Mouse (Mus musculus) cerebellum, adult 9-10 months (tissue): ENCODE measurements at regions not wholly inside any gene's neighbourhood (a gene's known extent, or its start where the extent isn't known, plus 50 kb on each side); places are given as distances from the start of the nearest gene placed in this dataset.

Experiments
- DNase-seq: peaks from one replicate; pipeline ENCODE4 v3.0.0; 2022

GRCm38 (mm10) chr17:15977374-15978031 is 146.7 kb upstream of the Rgmb start:
- DNase-seq: no peak

- no peak for DNase-seq
Measured at GRCm38 (mm10) chr17:15971351-15971685, 140.5 kb upstream of the Rgmb start.

DNA sequence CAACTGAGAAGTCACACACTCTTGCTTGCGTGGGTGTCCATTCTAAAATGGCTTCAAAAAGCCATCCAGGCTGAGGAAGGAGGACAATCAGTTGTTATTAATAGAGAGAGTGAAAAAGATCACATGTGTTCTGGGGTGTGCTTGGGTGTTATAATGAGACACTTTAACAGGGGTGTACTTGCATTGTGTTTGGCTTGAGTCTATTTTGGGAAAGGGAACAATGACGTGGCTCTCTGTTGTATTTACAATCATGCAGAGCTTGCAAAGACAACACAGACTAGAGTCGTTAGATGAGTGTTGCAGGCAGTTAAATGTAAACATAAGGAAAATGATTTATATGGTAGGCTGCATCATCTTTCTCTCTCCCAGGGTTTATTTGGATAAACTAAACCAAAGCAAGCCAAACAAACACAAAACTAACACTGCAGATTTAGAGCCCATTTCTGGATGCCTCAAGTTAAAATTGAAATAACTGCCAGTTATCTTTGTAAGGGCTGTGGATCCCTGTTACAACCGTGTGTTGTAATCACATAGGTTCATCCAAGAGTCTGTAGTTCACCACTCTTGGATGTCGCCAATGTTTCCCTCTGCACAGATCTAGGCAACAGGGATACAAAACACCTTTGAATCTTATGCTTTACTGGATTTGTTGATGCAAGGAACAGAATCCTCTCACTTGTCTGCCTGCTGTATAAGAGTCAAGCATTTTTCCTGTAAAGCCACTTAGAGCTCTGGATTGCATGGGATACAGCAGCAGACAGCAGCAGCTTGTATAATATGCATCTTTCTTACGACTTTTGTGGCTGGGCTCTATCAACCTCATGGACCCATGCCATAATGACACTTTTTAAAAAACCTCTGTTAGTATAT is 139.9 kb upstream of the Rgmb start:
- no peak for DNase-seq

DNA sequence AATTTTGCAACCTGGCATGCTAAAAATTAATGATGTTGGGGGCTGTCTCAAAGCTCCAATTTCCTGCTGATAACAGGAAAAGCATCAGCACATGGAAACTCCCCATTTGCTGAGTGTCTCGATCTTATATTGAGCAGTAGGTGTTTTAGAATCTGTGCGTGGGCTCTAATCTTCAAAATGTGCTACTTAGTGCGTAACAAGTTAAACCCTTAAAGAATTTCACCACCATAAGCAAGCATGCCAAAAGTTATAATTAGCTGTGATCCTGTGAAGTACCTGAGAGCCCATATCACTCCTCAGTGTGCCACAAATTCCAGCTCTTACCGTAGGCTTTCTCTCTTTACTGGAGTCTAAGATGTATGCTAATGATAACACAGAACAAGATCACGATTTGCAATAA is 137.5 kb upstream of the Rgmb start:
- no peak for DNase-seq

DNA sequence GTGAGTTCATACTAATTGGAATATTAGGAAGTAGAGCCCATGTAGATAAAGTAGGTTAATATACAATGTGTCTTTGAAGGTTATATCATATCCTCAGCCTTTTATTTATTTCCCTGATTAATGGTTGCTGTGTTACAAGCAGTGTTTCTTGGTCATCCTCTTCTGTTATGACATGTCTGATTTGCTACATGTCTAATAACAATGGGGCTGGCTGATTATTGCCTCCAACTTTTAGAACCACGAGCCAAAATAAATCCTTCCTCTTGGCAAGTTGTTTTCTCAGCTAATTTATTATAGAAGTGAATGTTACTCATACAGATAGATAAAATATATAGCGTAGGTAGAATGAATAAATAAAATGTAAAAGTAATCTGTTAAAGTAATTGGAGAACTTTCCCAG is 124.8 kb upstream of the Rgmb start:
- DNase-seq: no peak

- DNase-seq: no peak
Measured at GRCm38 (mm10) chr17:15951641-15952040, 120.8 kb upstream of the Rgmb start.

DNA sequence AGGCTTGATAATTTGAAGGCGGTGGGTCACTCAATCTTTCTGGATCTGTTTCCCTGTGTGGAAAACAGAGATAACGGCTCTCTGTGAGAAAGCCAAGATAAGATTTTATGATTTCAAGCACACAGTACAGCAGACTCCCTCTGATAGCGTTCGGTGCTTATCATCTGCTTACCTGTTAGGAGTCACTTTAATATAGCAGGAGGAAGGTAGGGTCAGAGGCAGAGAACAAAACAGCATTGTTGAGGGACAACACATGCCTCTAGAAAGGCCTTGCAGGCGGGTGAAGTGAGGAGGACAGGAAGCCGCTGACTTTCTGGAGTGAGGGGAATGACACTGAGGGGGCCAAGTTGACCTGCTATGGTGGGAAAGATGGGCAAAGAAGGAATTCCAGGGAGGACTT is 118.9 kb upstream of the Rgmb start:
- no peak for DNase-seq

DNA sequence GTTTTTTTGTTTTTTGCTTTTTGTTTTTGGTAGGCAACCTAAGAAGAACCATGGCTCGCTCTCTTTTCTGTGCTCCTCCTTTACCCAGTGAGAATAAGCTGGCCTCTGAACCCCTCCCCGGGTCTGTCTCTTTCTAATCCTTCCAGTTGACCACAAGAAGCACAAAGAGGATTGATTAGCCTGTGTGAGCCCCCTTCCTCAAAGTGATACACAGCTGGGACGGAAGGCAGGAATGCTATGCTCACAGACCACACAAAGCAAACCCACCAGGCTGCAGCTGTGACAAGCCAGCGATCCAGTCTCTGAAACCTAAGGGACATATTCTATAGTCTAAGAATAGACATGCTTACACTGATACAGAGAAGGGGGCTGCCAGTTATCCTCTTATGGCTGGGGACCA is 111.5 kb upstream of the Rgmb start:
- DNase-seq: no peak

DNA sequence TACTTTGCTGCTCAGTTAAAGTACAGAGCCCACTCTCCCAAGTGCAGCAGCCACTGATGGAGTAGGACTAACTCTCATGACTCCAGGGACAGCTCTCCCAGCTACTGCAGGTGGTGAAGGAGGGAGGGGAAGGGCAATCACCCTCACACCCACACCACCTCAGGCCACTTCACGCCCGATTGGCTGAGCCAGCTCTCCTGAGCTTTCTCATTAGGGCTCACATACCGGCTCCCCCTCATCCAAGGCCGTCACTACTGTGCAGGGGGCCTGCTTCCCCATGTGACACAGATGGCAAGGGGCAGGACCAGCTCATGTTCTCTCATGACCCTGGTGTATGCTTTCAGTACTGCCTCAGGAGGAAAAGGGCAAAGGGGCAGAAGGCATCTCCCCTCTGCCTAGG is 87.8 kb upstream of the Rgmb start:
- DNase-seq: no peak

- no peak for DNase-seq
Measured at GRCm38 (mm10) chr17:15898689-15899419, 68.0 kb upstream of the Rgmb start.

DNA sequence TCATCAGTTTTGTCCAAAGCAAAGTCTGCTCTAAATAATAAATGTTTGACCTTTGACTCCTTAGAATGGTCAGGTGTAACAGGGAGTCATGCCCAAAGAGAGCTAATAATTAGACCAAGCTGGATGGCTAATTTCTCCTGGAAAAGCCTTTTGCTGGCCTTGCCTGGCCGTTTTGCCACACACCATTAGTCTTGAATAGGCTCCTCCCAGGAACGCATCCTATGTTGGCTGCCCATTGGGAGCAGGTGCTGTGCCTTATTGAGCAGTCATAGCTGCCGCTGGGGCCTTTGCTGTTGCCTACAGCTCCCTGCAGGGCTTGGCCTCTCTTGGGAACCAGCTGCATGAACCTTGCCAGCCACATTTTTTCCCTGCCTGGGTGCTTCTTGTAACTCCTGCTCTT is 65.1 kb upstream of the Rgmb start:
- DNase-seq: no peak

DNA sequence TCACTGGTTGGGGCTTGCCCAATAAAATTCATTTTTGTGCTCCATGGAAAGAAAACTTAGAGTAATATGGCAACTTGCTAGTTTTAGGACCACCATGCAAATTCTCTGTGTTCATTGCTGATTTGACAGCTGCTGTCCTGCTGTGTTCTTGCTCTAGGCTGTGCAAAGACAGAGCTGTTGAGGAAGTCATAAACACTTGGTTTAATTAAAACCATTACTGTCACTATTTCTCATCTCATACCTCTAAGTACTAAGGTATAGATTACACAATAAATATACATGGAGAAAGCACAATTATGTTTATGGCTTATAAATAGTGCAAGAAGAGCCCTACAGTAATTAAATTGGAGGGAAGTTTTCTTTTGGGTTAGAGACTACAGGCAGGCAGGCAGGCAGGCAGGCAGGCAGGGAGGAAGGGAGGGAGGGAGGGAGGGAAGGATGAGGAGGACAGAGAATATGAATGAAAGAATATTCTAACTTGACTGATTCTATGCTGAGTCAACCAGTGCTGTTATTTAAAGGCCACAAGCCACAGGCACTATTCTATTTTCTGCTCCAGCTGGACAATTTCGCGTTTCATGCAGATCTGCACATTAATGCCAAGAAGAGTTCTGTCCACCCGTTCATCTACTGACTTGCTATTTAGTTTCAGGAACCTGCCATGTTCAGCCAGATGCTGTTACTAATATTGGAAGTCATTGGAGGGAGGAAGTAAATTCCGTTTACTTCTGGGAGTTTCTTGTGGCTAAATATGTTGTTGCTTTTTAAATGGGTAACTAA is 61.2 kb upstream of the Rgmb start:
- no peak for DNase-seq

DNA sequence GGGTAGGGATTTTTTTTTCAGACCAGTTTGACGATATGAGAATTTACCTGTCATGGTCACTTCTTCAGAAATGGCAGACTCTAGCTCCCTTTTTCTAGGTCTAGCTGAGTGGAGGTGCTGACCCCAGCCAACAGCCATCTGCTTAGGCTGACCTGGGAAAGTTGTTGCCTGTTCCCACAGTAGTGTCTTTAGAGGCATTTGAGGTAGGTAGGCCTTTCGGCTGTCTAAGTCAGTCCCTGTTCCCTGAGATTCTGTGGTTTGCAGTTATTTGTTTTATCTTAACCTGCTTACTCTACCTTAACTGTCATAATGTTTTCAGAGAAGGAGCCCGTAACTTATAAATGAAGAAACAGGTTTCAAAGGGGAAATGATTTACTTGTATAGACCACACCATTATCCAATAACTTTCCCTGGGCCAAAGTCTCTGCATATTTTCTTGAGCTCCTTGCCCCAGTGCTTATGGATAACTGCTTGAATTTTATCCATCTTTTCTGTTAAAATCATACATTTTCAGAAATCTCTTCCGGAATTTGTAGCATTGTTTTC is 59.8 kb upstream of the Rgmb start:
- DNase-seq: no peak

- DNase-seq: no peak
Measured at GRCm38 (mm10) chr17:15882803-15883202, 52.0 kb upstream of the Rgmb start.

GRCm38 (mm10) chr17:15882245-15882644 is 51.4 kb upstream of the Rgmb start:
- DNase-seq: no peak
